Mouse (Mus musculus): ENCODE data around the gene Cckar.

GRCm38 (mm10) chr5:53657925-53658324 is 49.6 kb downstream of the Cckar start:
- TF ChIP-seq GATA1 (IDR thresholded peaks at IDR 0.05; ENCODE audit: borderline replicate concordance, low read length) (no peak), FLI1 (IDR thresholded peaks at IDR 0.05; ENCODE audit: low read length) (no peak)

Measured in megakaryocyte, embryonic 14.5 days (primary cell).